Mouse (Mus musculus) heart, postnatal 0 days (tissue): ENCODE data around the gene Tekt2. TPM values are rescaled to one million over a fixed set of nuclear protein-coding genes. Genes with fewer than 3 reads are reported as not detected.
A peak's percentile ranks its signal among the peaks of the same experiment; 100 is the strongest.

Source experiments
- ATAC-seq: fragments of 200-750 bp; cut with Nextera tagmentation; 2 replicates; pipeline ENCODE4 v1.8.0; 2017; ENCODE audit warnings: low read depth, moderate number of reproducible peaks, moderate library complexity; ENCODE audit not compliant: insufficient read depth
- DNase-seq: peaks from one replicate; pipeline ENCODE4 v3.0.0-alpha.2; 2016; ENCODE audit warnings: low spot score
- H3K27ac ChIP-seq: fragments of 300-500 bp; sonication (generic); 2 replicates; pipeline ENCODE4 v1.5.1; 2014; ENCODE audit warnings: low read depth, mild to moderate bottlenecking
- H3K27me3 ChIP-seq: fragments of 300-500 bp; sonication (generic); 2 replicates; pipeline ENCODE4 v1.6.1; 2014; ENCODE audit warnings: low read length, mixed read lengths; ENCODE audit not compliant: control insufficient read depth, insufficient read depth
- H3K36me3 ChIP-seq: fragments of 300-500 bp; sonication (generic); replicated peaks from 2 replicates; pipeline ENCODE4 v1.6.1; 2014; ENCODE audit warnings: low read length, mixed read lengths; ENCODE audit not compliant: control insufficient read depth, insufficient read depth
- H3K4me1 ChIP-seq: fragments of 300-500 bp; sonication (generic); 2 replicates; pipeline ENCODE4 v1.6.1; 2014; ENCODE audit warnings: antibody characterized with exemption; ENCODE audit not compliant: control insufficient read depth, insufficient read depth
- H3K4me2 ChIP-seq: fragments of 300-500 bp; sonication (generic); 2 replicates; pipeline ENCODE4 v1.6.1; 2014; ENCODE audit warnings: low read depth, mild to moderate bottlenecking, low read length, moderate library complexity
- H3K4me3 ChIP-seq: fragments of 300-500 bp; sonication (generic); 2 replicates; pipeline ENCODE4 v1.5.1; 2014; ENCODE audit warnings: low read depth, low read length
- H3K9ac ChIP-seq: fragments of 300-500 bp; sonication (generic); replicated peaks from 2 replicates; pipeline ENCODE4 v1.6.1; 2014; ENCODE audit warnings: low read depth, low read length, mixed read lengths
- H3K9me3 ChIP-seq: fragments of 300-500 bp; sonication (generic); replicated peaks from 2 replicates; pipeline ENCODE4 v1.6.1; 2016; ENCODE audit warnings: low read length; ENCODE audit not compliant: control insufficient read depth
- CTCF ChIP-seq: IDR thresholded peaks from 2 replicates; pipeline ENCODE4 v1.5.1; 2016; ENCODE audit warnings: antibody characterized with exemption, control low read depth, low read depth
- EP300 ChIP-seq: IDR thresholded peaks from 2 replicates; pipeline ENCODE4 v1.6.1; 2016; ENCODE audit warnings: antibody characterized with exemption, low read depth
- WGBS: fragments of 180-500 bp; shearing (Covaris S2); extraction: QIAGEN DNeasy Blood & Tissue Kit; methylation state at CpG from one replicate; pipeline ENCODE4 v1.1.7; 2014; 5-methylcytosine and 5-hydroxymethylcytosine counted together
- polyA plus RNA-seq: library from polyadenylated mRNA; unstranded; fragments of >200 nt; fragmentation: Nextera tagmentation; extraction: Ambion mirVana; gene quantifications from 2 replicates; pipeline ENCODE4 v1.2.1, GENCODE M21; 2015
- total RNA-seq: library from RNA; depleted of rRNA; stranded (reverse); fragments of >200 nt; gene quantifications from 2 replicates; pipeline ENCODE4 v1.2.3, GENCODE M21; 2014; ENCODE audit warnings: low replicate concordance

Tekt2 gene
- total and polyA plus RNA-seq, 2 experiments from 2014 or later, result 0.27 TPM; not detected in 1

DNA sequence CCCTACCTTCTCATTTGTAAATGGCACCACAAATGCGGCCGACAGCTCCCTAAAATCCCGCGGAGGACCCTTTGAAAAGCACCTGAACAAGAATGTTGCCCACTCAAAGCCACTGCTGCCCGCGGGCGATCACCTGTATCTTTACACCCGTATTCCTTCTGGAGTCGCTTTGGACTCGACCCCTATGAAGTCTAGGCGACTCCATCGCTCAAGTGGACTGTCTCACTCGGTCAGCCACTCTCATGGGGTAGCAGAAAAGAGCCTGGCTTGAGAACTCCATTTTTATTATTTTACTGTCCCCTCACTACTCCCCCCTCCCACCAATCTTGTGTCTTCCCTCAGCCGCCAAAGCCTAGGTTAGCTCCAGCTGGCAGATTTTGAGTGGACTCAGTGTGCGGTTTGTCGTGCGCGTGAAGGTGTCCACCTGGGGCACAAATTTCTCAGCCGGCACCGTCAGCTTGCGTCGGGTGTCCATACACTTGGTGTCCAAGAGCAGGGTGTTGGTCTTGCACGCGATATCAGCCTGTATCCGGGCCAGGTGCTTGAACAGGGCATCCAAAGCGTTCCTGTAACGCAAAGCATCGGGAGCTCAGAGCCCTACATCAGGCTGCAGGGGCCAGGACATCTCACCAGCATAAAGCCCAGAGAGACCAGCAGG is 3.5 kb downstream of the Tekt2 start:
- Histone ChIP-seq H3K9ac (no peak overlapping the region), H3K4me3 (peak overlapping the region; percentile 70), H3K27ac (no peak overlapping the region), H3K27me3 (0 out of 2 replicates have a peak, but pooled peaks cover 12% of the 10 kb centered on the region), H3K36me3 (peaks cover 14% of the 10 kb centered on the region), H3K4me2 (peak overlapping the region; percentile 83), H3K9me3 (no peaks in the 10 kb centered on the region), H3K4me1 (0 out of 2 replicates have a peak, but pooled peaks cover 4% of the 10 kb centered on the region)
- 0 out of 2 replicates have a peak, but pooled peaks have one; percentile 2 for ATAC-seq
- DNase-seq, result no peak
- TF ChIP-seq CTCF, result no peak
- no peak for TF ChIP-seq EP300
- WGBS, result 52% methylated on average over 28 of the region's 28 CpGs

DNA sequence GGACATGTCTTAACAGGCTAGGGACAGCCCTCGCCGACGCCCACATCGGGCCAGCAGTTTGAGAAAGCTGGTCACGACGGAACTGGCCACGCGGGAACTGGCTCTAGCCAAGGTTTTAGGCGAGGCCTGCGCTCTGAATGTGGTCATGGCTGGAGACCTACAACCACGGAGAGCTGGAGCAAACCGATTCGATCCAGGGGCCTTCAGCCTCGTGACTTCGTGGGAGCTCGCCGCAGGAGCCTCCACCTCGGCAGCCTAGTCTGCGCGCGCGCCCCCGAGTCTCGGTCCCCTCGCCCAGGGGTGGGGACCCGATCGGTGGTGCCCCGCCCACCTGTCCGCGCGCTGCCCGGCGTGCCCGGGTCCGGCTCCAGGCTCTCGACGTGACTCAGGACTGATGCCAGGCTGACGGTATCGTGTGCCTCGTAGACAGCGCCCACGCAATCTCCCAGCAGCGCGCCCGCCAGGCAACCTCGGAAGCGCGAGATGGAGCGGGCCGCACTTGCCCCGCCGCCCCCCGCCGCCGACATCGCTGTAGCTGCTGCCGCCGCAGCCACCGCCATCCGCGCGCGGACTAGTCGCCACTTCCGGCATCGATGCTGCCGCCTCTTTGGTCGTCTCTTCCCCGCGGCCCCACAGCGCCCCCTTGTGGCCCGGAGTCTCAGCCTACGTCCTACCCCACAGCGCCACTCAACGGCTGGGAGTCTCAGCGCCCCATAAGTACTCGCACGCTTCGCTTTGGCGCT is 4.2 kb downstream of the Tekt2 start, which contains the start of gene Adprhl2:
Adprhl2 (minus strand) TSS at position 593 of the 743 bp plus-strand sequence.
- H3K36me3 ChIP-seq, result peaks cover 21% of the 10 kb centered on the region
- ATAC-seq, result peak; percentile 85
- peak within 1 kb of the TSS; percentile 54 for H3K27ac ChIP-seq
- H3K4me1 ChIP-seq, result 0 out of 2 replicates have a peak, but pooled peaks cover 4% of the 10 kb centered on the region
- WGBS, result under 1% methylated on average over 72 of the region's 80 CpGs
- H3K9ac ChIP-seq, result peak within 1 kb of the TSS; percentile 80
- TF ChIP-seq EP300, result peak; percentile 86; the same call in 1 of the 2 replicates
- peak; percentile 100 for TF ChIP-seq CTCF
- H3K9me3 ChIP-seq, result no peaks in the 10 kb centered on the region
- H3K27me3 ChIP-seq, result 0 out of 2 replicates have a peak, but pooled peaks cover 12% of the 10 kb centered on the region
- H3K4me3 ChIP-seq, result peak within 1 kb of the TSS; percentile 70
- DNase-seq, result peak; percentile 93
- H3K4me2 ChIP-seq, result peak within 1 kb of the TSS; percentile 83

DNA sequence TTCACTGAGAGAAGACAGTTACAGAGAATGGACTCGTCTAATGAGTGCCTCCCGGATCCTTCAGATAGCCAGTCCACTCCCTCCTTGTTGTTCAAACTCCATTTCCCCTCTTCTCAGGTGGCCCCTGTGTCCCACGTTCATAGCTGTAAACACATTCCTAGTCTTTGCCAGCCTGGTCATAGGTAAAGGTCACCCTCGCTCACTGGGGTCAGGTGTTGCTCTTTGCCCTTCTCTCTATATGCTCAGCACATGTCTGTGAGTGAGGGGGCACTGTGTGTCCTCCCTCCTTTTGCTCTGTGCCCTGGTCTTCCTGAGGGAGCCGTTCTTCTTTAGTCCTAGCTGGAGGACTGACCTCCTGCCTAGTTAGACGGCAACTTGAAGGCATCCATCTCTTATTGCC is 5.7 kb downstream of the Tekt2 start:
- 0 out of 2 replicates have a peak, but pooled peaks cover 4% of the 10 kb centered on the region for H3K4me1 ChIP-seq
- no peak for DNase-seq
- TF ChIP-seq EP300 (no peak), CTCF (no peak)
- H3K4me2 ChIP-seq, result no peak overlapping the region
- H3K27ac ChIP-seq, result no peak overlapping the region
- H3K36me3 ChIP-seq, result peaks cover 23% of the 10 kb centered on the region
- 0 out of 2 replicates have a peak, but pooled peaks cover 6% of the 10 kb centered on the region for H3K27me3 ChIP-seq
- ATAC-seq, result no peak
- WGBS, result 85% methylated on average over 6 of the region's 6 CpGs
- no peaks in the 10 kb centered on the region for H3K9me3 ChIP-seq
- H3K9ac ChIP-seq, result no peak overlapping the region
- no peak overlapping the region for H3K4me3 ChIP-seq

DNA sequence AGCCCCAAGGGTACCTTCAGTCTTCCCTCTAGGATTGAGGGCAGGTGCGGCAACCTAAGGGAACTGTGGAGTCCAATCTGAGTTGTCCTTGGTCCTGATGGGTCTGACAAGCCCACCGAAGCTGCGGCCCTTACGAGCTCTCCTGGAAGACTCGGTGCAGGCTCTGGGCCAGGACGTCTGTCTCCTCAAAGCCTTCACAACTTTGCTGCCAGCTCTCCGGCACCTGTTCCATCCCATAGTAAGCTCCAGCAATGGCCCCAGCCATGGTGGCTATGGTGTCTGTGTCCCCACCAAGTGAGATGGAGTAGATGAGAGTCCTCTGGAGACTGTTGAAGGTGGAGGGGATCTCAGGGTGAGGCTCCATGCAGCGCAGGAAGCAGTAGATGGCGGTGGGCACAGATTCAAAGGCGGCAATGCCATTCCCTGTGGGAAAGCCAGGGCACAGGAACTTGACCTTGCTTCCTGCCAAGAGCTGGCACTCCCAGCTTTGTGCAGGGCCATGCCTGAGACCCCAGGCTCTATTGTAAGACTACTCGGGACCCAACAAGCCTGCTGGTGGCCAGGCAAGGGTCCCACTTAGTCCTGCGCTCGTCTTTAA is 8.9 kb downstream of the Tekt2 start:
- H3K9ac ChIP-seq, result no peak overlapping the region
- no peak overlapping the region for H3K27ac ChIP-seq
- ATAC-seq, result no peak
- no peaks in the 10 kb centered on the region for H3K9me3 ChIP-seq
- H3K36me3 ChIP-seq, result peaks cover 23% of the 10 kb centered on the region
- H3K4me2 ChIP-seq, result no peak overlapping the region
- H3K4me1 ChIP-seq, result no peaks in the 10 kb centered on the region
- H3K4me3 ChIP-seq, result no peak overlapping the region
- TF ChIP-seq CTCF (no peak), EP300 (no peak)
- 85% methylated on average over 13 of the region's 13 CpGs for WGBS
- no peaks in the 10 kb centered on the region for H3K27me3 ChIP-seq
- no peak for DNase-seq

DNA sequence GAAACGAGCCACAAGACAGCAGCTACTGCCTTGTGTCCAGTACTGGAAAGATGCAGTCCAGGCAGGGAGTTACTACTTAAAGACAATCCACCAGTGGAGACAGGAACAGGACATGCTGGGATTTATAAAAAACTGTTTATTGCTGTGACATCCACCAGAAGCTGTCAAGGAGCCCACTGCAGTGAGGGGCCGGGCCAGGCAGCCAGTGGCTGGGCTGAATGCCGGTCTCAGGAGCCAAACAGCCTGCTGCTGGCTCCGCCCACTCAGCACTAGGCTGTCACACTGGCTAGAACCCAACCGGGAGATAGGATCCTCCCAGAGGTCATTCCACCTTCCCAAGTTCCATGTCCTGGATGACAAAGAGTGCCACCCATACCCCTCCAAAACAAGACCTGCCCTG is 9.6 kb downstream of the Tekt2 start:
- DNase-seq, result peak; percentile 30
- H3K27ac ChIP-seq, result no peak overlapping the region
- 0 out of 2 replicates have a peak, but pooled peaks have one; percentile 44 for ATAC-seq
- H3K27me3 ChIP-seq, result no peaks in the 10 kb centered on the region
- WGBS, result 25% methylated on average over 5 of the region's 5 CpGs
- TF ChIP-seq EP300 (no peak), CTCF (no peak)
- no peak overlapping the region for H3K4me2 ChIP-seq
- H3K36me3 ChIP-seq, result peaks cover 23% of the 10 kb centered on the region
- H3K9ac ChIP-seq, result no peak overlapping the region
- H3K4me3 ChIP-seq, result no peak overlapping the region
- no peaks in the 10 kb centered on the region for H3K4me1 ChIP-seq
- H3K9me3 ChIP-seq, result no peaks in the 10 kb centered on the region
